Mouse (Mus musculus) liver, embryonic 13.5 days (tissue): ENCODE measurements around the gene Srms. TPM values are rescaled to one million over a fixed set of nuclear protein-coding genes. Genes with fewer than 3 reads are reported as not detected.

Source experiments
- ATAC-seq: fragments of 200-750 bp; cut with Nextera tagmentation; 2 replicates; pipeline ENCODE4 v1.8.0; 2017; ENCODE audit warnings: low read depth, mild to moderate bottlenecking, moderate number of reproducible peaks, moderate library complexity
- DNase-seq: peaks from one replicate; pipeline ENCODE4 v3.0.0; 2022
- H3K27ac ChIP-seq: fragments of 300-500 bp; sonication (generic); 2 replicates; pipeline ENCODE4 v1.5.1; 2015; ENCODE audit warnings: moderate library complexity, mild to moderate bottlenecking, inconsistent platforms
- H3K27me3 ChIP-seq: fragments of 300-500 bp; sonication (generic); 2 replicates; pipeline ENCODE4 v1.6.1; 2015; ENCODE audit warnings: mild to moderate bottlenecking, inconsistent platforms
- H3K36me3 ChIP-seq: fragments of 300-500 bp; sonication (generic); 2 replicates; pipeline ENCODE4 v1.6.1; 2015; ENCODE audit warnings: mild to moderate bottlenecking, inconsistent platforms
- H3K4me1 ChIP-seq: fragments of 300-500 bp; sonication (generic); replicated peaks from 2 replicates; pipeline ENCODE4 v1.6.1; 2015; ENCODE audit warnings: inconsistent platforms
- H3K4me2 ChIP-seq: fragments of 300-500 bp; sonication (generic); 2 replicates; pipeline ENCODE4 v1.6.1; 2015; ENCODE audit warnings: inconsistent platforms, mild to moderate bottlenecking, moderate library complexity
- H3K4me3 ChIP-seq: fragments of 300-500 bp; sonication (generic); replicated peaks from 2 replicates; pipeline ENCODE4 v1.5.1; 2015; ENCODE audit warnings: mild to moderate bottlenecking, inconsistent platforms
- H3K9ac ChIP-seq: fragments of 300-500 bp; sonication (generic); 2 replicates; pipeline ENCODE4 v1.6.1; 2015; ENCODE audit warnings: mild to moderate bottlenecking, inconsistent platforms
- H3K9me3 ChIP-seq: fragments of 300-500 bp; sonication (generic); replicated peaks from 2 replicates; pipeline ENCODE4 v1.6.1; 2016; ENCODE audit warnings: inconsistent platforms
- WGBS: fragments of 180-500 bp; shearing (Covaris S2); methylation state at CpG from one replicate; pipeline ENCODE4 v1.1.7; 2015; ENCODE audit not compliant: insufficient replicate concordance; 5-methylcytosine and 5-hydroxymethylcytosine counted together
- polyA plus RNA-seq: library from polyadenylated mRNA; unstranded; fragments of >200 nt; fragmentation: Nextera tagmentation; extraction: Ambion mirVana; gene quantifications from 2 replicates; pipeline ENCODE4 v1.2.1, GENCODE M21; 2015

Srms gene
- polyA plus RNA-seq, 1 experiment from 2014 or later: 0.12 TPM

- no peak for DNase-seq
- no peak overlapping the region for H3K4me2 ChIP-seq
- H3K36me3 ChIP-seq: peaks cover 61% of the 10 kb centered on the region
- H3K9ac ChIP-seq: no peak overlapping the region; the same call in 1 of the 2 replicates
- no peak overlapping the region for H3K27ac ChIP-seq
- 76% methylated on average over 10 of the region's 10 CpGs for WGBS
- peaks cover 30% of the 10 kb centered on the region for H3K4me1 ChIP-seq
- ATAC-seq: no peak
- no peaks in the 10 kb centered on the region for H3K9me3 ChIP-seq
- H3K4me3 ChIP-seq: no peak overlapping the region
- no peaks in the 10 kb centered on the region for H3K27me3 ChIP-seq
Observed at GRCm38 (mm10) chr2:181238091-181238610, 25.2 kb upstream of the Srms start.

- H3K9ac ChIP-seq: no peak overlapping the region; the same call in 1 of the 2 replicates
- 81% methylated on average over 17 of the region's 17 CpGs for WGBS
- no peak overlapping the region for H3K4me2 ChIP-seq
- no peaks in the 10 kb centered on the region for H3K9me3 ChIP-seq
- no peak overlapping the region for H3K27ac ChIP-seq
- peaks cover 24% of the 10 kb centered on the region for H3K4me1 ChIP-seq
- ATAC-seq (no peak), DNase-seq (no peak)
- H3K36me3 ChIP-seq: peaks cover 68% of the 10 kb centered on the region
- H3K27me3 ChIP-seq: no peaks in the 10 kb centered on the region
- H3K4me3 ChIP-seq: no peak overlapping the region
Observed at GRCm38 (mm10) chr2:181237251-181238014, 24.4 kb upstream of the Srms start.

GRCm38 (mm10) chr2:181235681-181236566 lies 22.9 kb upstream of the Srms start:
- H3K27ac ChIP-seq: no peak overlapping the region
- H3K27me3 ChIP-seq: no peaks in the 10 kb centered on the region
- H3K36me3 ChIP-seq: peaks cover 79% of the 10 kb centered on the region
- no peak overlapping the region for H3K4me3 ChIP-seq
- no peak for ATAC-seq
- H3K9me3 ChIP-seq: no peaks in the 10 kb centered on the region
- H3K9ac ChIP-seq: no peak overlapping the region
- peaks cover 8% of the 10 kb centered on the region for H3K4me1 ChIP-seq
- no peak overlapping the region for H3K4me2 ChIP-seq
- WGBS: 76% methylated on average over 23 of the region's 23 CpGs
- no peak for DNase-seq

GRCm38 (mm10) chr2:181234680-181235079 lies 21.7 kb upstream of the Srms start:
- Histone ChIP-seq H3K4me2 (no peak overlapping the region), H3K4me3 (no peak overlapping the region), H3K27ac (no peak overlapping the region), H3K36me3 (peaks cover 79% of the 10 kb centered on the region), H3K4me1 (peaks cover 4% of the 10 kb centered on the region; the same call in 1 of the 2 replicates), H3K9ac (no peak overlapping the region), H3K9me3 (no peaks in the 10 kb centered on the region), H3K27me3 (no peaks in the 10 kb centered on the region)
- DNase-seq (no peak), ATAC-seq (no peak)
- 86% methylated on average over 11 of the region's 11 CpGs for WGBS

GRCm38 (mm10) chr2:181233443-181233842 lies 20.5 kb upstream of the Srms start:
- 84% methylated on average over 15 of the region's 15 CpGs for WGBS
- H3K27me3 ChIP-seq: no peaks in the 10 kb centered on the region
- DNase-seq (no peak), ATAC-seq (no peak)
- H3K4me2 ChIP-seq: no peak overlapping the region
- no peak overlapping the region for H3K4me3 ChIP-seq
- no peaks in the 10 kb centered on the region for H3K4me1 ChIP-seq
- H3K9ac ChIP-seq: no peak overlapping the region
- no peaks in the 10 kb centered on the region for H3K9me3 ChIP-seq
- H3K27ac ChIP-seq: no peak overlapping the region
- H3K36me3 ChIP-seq: peaks cover 85% of the 10 kb centered on the region

- Histone ChIP-seq H3K4me2 (no peak overlapping the region), H3K27me3 (no peaks in the 10 kb centered on the region), H3K36me3 (peaks cover 76% of the 10 kb centered on the region), H3K4me3 (no peak overlapping the region), H3K4me1 (no peaks in the 10 kb centered on the region), H3K27ac (no peak overlapping the region), H3K9ac (no peak overlapping the region), H3K9me3 (no peaks in the 10 kb centered on the region)
- no peak for DNase-seq
- ATAC-seq: no peak
- WGBS: 78% methylated on average over 19 of the region's 20 CpGs
Observed at GRCm38 (mm10) chr2:181231171-181231570, 18.2 kb upstream of the Srms start.

- Histone ChIP-seq H3K36me3 (peaks cover 53% of the 10 kb centered on the region), H3K4me1 (no peaks in the 10 kb centered on the region), H3K9ac (no peak overlapping the region), H3K27me3 (no peaks in the 10 kb centered on the region), H3K27ac (no peak overlapping the region), H3K4me2 (no peak overlapping the region), H3K9me3 (no peaks in the 10 kb centered on the region), H3K4me3 (no peak overlapping the region)
- no peak for DNase-seq
- 18% methylated on average over 1 of the region's 1 CpGs for WGBS
- ATAC-seq: no peak
Observed at GRCm38 (mm10) chr2:181228335-181228734, 15.3 kb upstream of the Srms start.

GRCm38 (mm10) chr2:181227122-181227521 lies 14.1 kb upstream of the Srms start:
- Histone ChIP-seq H3K9ac (no peak overlapping the region), H3K36me3 (peaks cover 41% of the 10 kb centered on the region), H3K27me3 (0 out of 2 replicates have a peak, but pooled peaks cover 3% of the 10 kb centered on the region), H3K27ac (no peak overlapping the region), H3K9me3 (no peaks in the 10 kb centered on the region), H3K4me1 (no peaks in the 10 kb centered on the region), H3K4me2 (no peak overlapping the region), H3K4me3 (no peak overlapping the region)
- ATAC-seq (no peak), DNase-seq (no peak)
- 66% methylated on average over 3 of the region's 3 CpGs for whole genome bisulfite sequencing

- H3K9me3 ChIP-seq: no peaks in the 10 kb centered on the region
- peaks cover 5% of the 10 kb centered on the region for H3K4me1 ChIP-seq
- no peak overlapping the region for H3K9ac ChIP-seq
- no peak overlapping the region for H3K4me3 ChIP-seq
- ATAC-seq (no peak), DNase-seq (no peak)
- H3K27ac ChIP-seq: no peak overlapping the region
- H3K36me3 ChIP-seq: peaks cover 25% of the 10 kb centered on the region
- H3K27me3 ChIP-seq: peaks cover 25% of the 10 kb centered on the region
- no peak overlapping the region for H3K4me2 ChIP-seq
- WGBS: 57% methylated on average over 2 of the region's 2 CpGs
Observed at GRCm38 (mm10) chr2:181224994-181225393, 12.0 kb upstream of the Srms start.

GRCm38 (mm10) chr2:181220361-181220760 lies 7.4 kb upstream of the Srms start:
- H3K4me2 ChIP-seq: peak overlapping the region; percentile 56
- peaks cover 29% of the 10 kb centered on the region for H3K4me1 ChIP-seq
- H3K9ac ChIP-seq: no peak overlapping the region
- H3K27ac ChIP-seq: no peak overlapping the region
- DNase-seq (no peak), ATAC-seq (no peak)
- peak overlapping the region; percentile 35; the same call in 1 of the 2 replicates for H3K4me3 ChIP-seq
- H3K36me3 ChIP-seq: no peaks in the 10 kb centered on the region
- peaks cover 39% of the 10 kb centered on the region for H3K27me3 ChIP-seq
- 38% methylated on average over 2 of the region's 2 CpGs for WGBS
- no peaks in the 10 kb centered on the region for H3K9me3 ChIP-seq

- H3K9me3 ChIP-seq: no peaks in the 10 kb centered on the region
- H3K36me3 ChIP-seq: no peaks in the 10 kb centered on the region
- H3K27me3 ChIP-seq: peaks cover 45% of the 10 kb centered on the region
- peak within 1 kb of the TSS; percentile 56 for H3K4me2 ChIP-seq
- ATAC-seq (peak; percentile 76), DNase-seq (peak; percentile 39)
- no peak within 1 kb of the TSS; the same call in 1 of the 2 replicates for H3K27ac ChIP-seq
- H3K4me1 ChIP-seq: peaks cover 32% of the 10 kb centered on the region
- peak within 1 kb of the TSS; percentile 35 for H3K4me3 ChIP-seq
- 6% methylated on average over 25 of the region's 25 CpGs for WGBS
- peak within 1 kb of the TSS; percentile 9; the same call in 1 of the 2 replicates for H3K9ac ChIP-seq
Observed at GRCm38 (mm10) chr2:181219538-181220216, 6.7 kb upstream of the Srms start, which contains the start of gene Fndc11. TSS of gene Fndc11 (plus strand) at chr2:181220013.
